Mouse (Mus musculus) intestine, embryonic 16.5 days (tissue): ENCODE results near the gene Fam184b. TPM values are rescaled to one million over a fixed set of nuclear protein-coding genes. Genes with fewer than 3 reads are reported as not detected.

Source experiments
- ATAC-seq: fragments of 200-750 bp; cut with Nextera tagmentation; 2 replicates; pipeline ENCODE4 v1.8.0; 2017; ENCODE audit warnings: moderate TSS enrichment, moderate library complexity
- H3K27ac ChIP-seq: fragments of 300-500 bp; sonication (generic); 2 replicates; pipeline ENCODE4 v1.5.1; 2014; ENCODE audit warnings: mild to moderate bottlenecking, low read length
- H3K27me3 ChIP-seq: fragments of 300-500 bp; sonication (generic); replicated peaks from 2 replicates; pipeline ENCODE4 v1.6.1; 2014; ENCODE audit warnings: low read length, control low read depth, mixed read lengths; ENCODE audit not compliant: control insufficient read depth, insufficient read depth
- H3K36me3 ChIP-seq: fragments of 300-500 bp; sonication (generic); 2 replicates; pipeline ENCODE4 v1.6.1; 2014; ENCODE audit warnings: low read length, control low read depth; ENCODE audit not compliant: control insufficient read depth, insufficient read depth
- H3K4me1 ChIP-seq: fragments of 300-500 bp; sonication (generic); 2 replicates; pipeline ENCODE4 v1.6.1; 2014; ENCODE audit warnings: low read length, control low read depth, mixed read lengths; ENCODE audit not compliant: control insufficient read depth, insufficient read depth
- H3K4me2 ChIP-seq: fragments of 300-500 bp; sonication (generic); 2 replicates; pipeline ENCODE4 v1.6.1; 2014; ENCODE audit warnings: low read depth, low read length, control low read depth
- H3K4me3 ChIP-seq: fragments of 300-500 bp; sonication (generic); 2 replicates; pipeline ENCODE4 v1.5.1; 2014; ENCODE audit warnings: mild to moderate bottlenecking, low read length
- H3K9ac ChIP-seq: fragments of 300-500 bp; sonication (generic); 2 replicates; pipeline ENCODE4 v1.6.1; 2014; ENCODE audit warnings: low read depth, low read length
- H3K9me3 ChIP-seq: fragments of 300-500 bp; sonication (generic); 2 replicates; pipeline ENCODE4 v1.6.1; 2016; ENCODE audit warnings: low read length, control low read depth; ENCODE audit not compliant: control insufficient read depth
- WGBS: fragments of 180-500 bp; shearing (Covaris S2); extraction: QIAGEN DNeasy Blood & Tissue Kit; methylation state at CpG from one replicate; pipeline ENCODE4 v1.1.7; 2014; 5-methylcytosine and 5-hydroxymethylcytosine counted together
- polyA plus RNA-seq: library from polyadenylated mRNA; unstranded; fragments of >200 nt; fragmentation: Nextera tagmentation; extraction: Ambion mirVana; gene quantifications from 2 replicates; pipeline ENCODE4 v1.2.1, GENCODE M21; 2015

Fam184b gene
- polyA plus RNA-seq, 1 experiment from 2014 or later = 2.9 TPM

- Histone ChIP-seq H3K9me3 (no peaks in the 10 kb centered on the region), H3K27ac (no peak overlapping the region), H3K4me1 (no peaks in the 10 kb centered on the region), H3K4me2 (no peak overlapping the region), H3K9ac (no peak overlapping the region), H3K4me3 (no peak overlapping the region), H3K36me3 (no peaks in the 10 kb centered on the region), H3K27me3 (no peaks in the 10 kb centered on the region)
- no peak for ATAC-seq
- 47% methylated on average over 3 of the region's 3 CpGs for WGBS
These were observed 62.7 kb downstream of the Fam184b start for GRCm38 (mm10) chr5:45576716-45577115.

- no peaks in the 10 kb centered on the region for H3K4me1 ChIP-seq
- H3K9ac ChIP-seq = no peak overlapping the region
- no peaks in the 10 kb centered on the region for H3K36me3 ChIP-seq
- no peak overlapping the region for H3K4me2 ChIP-seq
- H3K27ac ChIP-seq = no peak overlapping the region
- no peak for ATAC-seq
- no peaks in the 10 kb centered on the region for H3K9me3 ChIP-seq
- H3K27me3 ChIP-seq = no peaks in the 10 kb centered on the region
- H3K4me3 ChIP-seq = no peak overlapping the region
- 51% methylated on average over 5 of the region's 5 CpGs for WGBS
These were observed 66.6 kb downstream of the Fam184b start for GRCm38 (mm10) chr5:45572816-45573215.

- H3K4me2 ChIP-seq = no peak overlapping the region
- no peaks in the 10 kb centered on the region for H3K36me3 ChIP-seq
- WGBS = 100% methylated on average over 1 of the region's 1 CpGs
- H3K9ac ChIP-seq = no peak overlapping the region
- no peak overlapping the region for H3K4me3 ChIP-seq
- no peak for ATAC-seq
- no peak overlapping the region for H3K27ac ChIP-seq
- H3K27me3 ChIP-seq = no peaks in the 10 kb centered on the region
- no peaks in the 10 kb centered on the region for H3K9me3 ChIP-seq
- no peaks in the 10 kb centered on the region for H3K4me1 ChIP-seq
These were observed 73.6 kb downstream of the Fam184b start for GRCm38 (mm10) chr5:45565829-45566228.

- ATAC-seq = no peak
- H3K9me3 ChIP-seq = no peaks in the 10 kb centered on the region
- no peak overlapping the region for H3K4me2 ChIP-seq
- H3K4me1 ChIP-seq = no peaks in the 10 kb centered on the region
- no peaks in the 10 kb centered on the region for H3K27me3 ChIP-seq
- 50% methylated on average over 6 of the region's 6 CpGs for WGBS
- H3K27ac ChIP-seq = no peak overlapping the region
- no peak overlapping the region for H3K9ac ChIP-seq
- no peaks in the 10 kb centered on the region for H3K36me3 ChIP-seq
- no peak overlapping the region for H3K4me3 ChIP-seq
These were observed 75.4 kb downstream of the Fam184b start for GRCm38 (mm10) chr5:45564054-45564453.

- no peaks in the 10 kb centered on the region for H3K4me1 ChIP-seq
- H3K27me3 ChIP-seq = no peaks in the 10 kb centered on the region
- no peak overlapping the region for H3K4me2 ChIP-seq
- H3K4me3 ChIP-seq = no peak overlapping the region
- H3K9me3 ChIP-seq = no peaks in the 10 kb centered on the region
- no peak overlapping the region for H3K9ac ChIP-seq
- peak; percentile 63; the same call in 1 of the 2 replicates for ATAC-seq
- no peaks in the 10 kb centered on the region for H3K36me3 ChIP-seq
- whole genome bisulfite sequencing = 89% methylated on average over 1 of the region's 1 CpGs
- H3K27ac ChIP-seq = no peak overlapping the region
These were observed 89.8 kb downstream of the Fam184b start for GRCm38 (mm10) chr5:45549586-45549985.

- H3K4me2 ChIP-seq = no peak overlapping the region
- no peak overlapping the region for H3K27ac ChIP-seq
- H3K9me3 ChIP-seq = no peaks in the 10 kb centered on the region
- no peaks in the 10 kb centered on the region for H3K4me1 ChIP-seq
- H3K4me3 ChIP-seq = no peak overlapping the region
- no peaks in the 10 kb centered on the region for H3K36me3 ChIP-seq
- H3K27me3 ChIP-seq = no peaks in the 10 kb centered on the region
- WGBS = 56% methylated on average over 5 of the region's 5 CpGs
- no peak for ATAC-seq
- H3K9ac ChIP-seq = no peak overlapping the region
These were observed 96.0 kb downstream of the Fam184b start for GRCm38 (mm10) chr5:45543374-45543773.

GRCm38 (mm10) chr5:45539502-45539901, 99.9 kb downstream of the Fam184b start:
- Histone ChIP-seq H3K27ac (no peak overlapping the region), H3K9ac (no peak overlapping the region), H3K27me3 (no peaks in the 10 kb centered on the region), H3K4me3 (no peak overlapping the region), H3K4me2 (no peak overlapping the region), H3K4me1 (no peaks in the 10 kb centered on the region), H3K36me3 (no peaks in the 10 kb centered on the region), H3K9me3 (no peaks in the 10 kb centered on the region)
- WGBS = 58% methylated on average over 10 of the region's 10 CpGs
- ATAC-seq = no peak

- Histone ChIP-seq H3K27ac (no peak overlapping the region), H3K4me3 (no peak overlapping the region), H3K9ac (no peak overlapping the region), H3K36me3 (0 out of 2 replicates have a peak, but pooled peaks cover 2% of the 10 kb centered on the region), H3K4me2 (no peak overlapping the region), H3K9me3 (no peaks in the 10 kb centered on the region), H3K27me3 (no peaks in the 10 kb centered on the region), H3K4me1 (no peaks in the 10 kb centered on the region)
- WGBS = 71% methylated on average over 4 of the region's 4 CpGs
- ATAC-seq = no peak; the same call in 1 of the 2 replicates
These were observed 104.2 kb downstream of the Fam184b start for GRCm38 (mm10) chr5:45535177-45535576.

GRCm38 (mm10) chr5:45534319-45535098, 104.9 kb downstream of the Fam184b start:
- no peaks in the 10 kb centered on the region for H3K9me3 ChIP-seq
- H3K4me2 ChIP-seq = peak overlapping the region; percentile 30; the same call in 1 of the 2 replicates
- H3K4me3 ChIP-seq = no peak overlapping the region
- peak; percentile 83 for ATAC-seq
- no peaks in the 10 kb centered on the region for H3K27me3 ChIP-seq
- H3K36me3 ChIP-seq = 0 out of 2 replicates have a peak, but pooled peaks cover 2% of the 10 kb centered on the region
- H3K27ac ChIP-seq = no peak overlapping the region
- no peaks in the 10 kb centered on the region for H3K4me1 ChIP-seq
- WGBS = 8% methylated on average over 17 of the region's 17 CpGs
- no peak overlapping the region for H3K9ac ChIP-seq
